Mouse (Mus musculus): ENCODE measurements around the gene Sumo2.

- TF ChIP-seq CTCF (IDR thresholded peaks at IDR 0.05; ENCODE audit: control insufficient read depth, insufficient read depth, insufficient read length) (no peak), MAX (IDR thresholded peaks at IDR 0.05) (no peak), CEBPB (IDR thresholded peaks at IDR 0.05; ENCODE audit: low read depth) (no peak), USF1 (IDR thresholded peaks at IDR 0.05; ENCODE audit: low read depth) (no peak), MYOG (IDR thresholded peaks at IDR 0.05; ENCODE audit: control insufficient read depth, extremely low read depth, insufficient read length) (no peak), FOSL1 (IDR thresholded peaks at IDR 0.05; ENCODE audit: insufficient read depth, low read length, poor library complexity, severe bottlenecking) (no peak), MYOD1 (IDR thresholded peaks at IDR 0.05; ENCODE audit: control insufficient read depth, insufficient read length, low read depth) (no peak)
Observed at GRCm38 (mm10) chr11:115492387-115492786, 43.7 kb downstream of the Sumo2 start.
